Mouse (Mus musculus) lung, embryonic 16.5 days (tissue): Measurements from ENCODE around the gene Vmn1r202. TPM values are rescaled to one million over a fixed set of nuclear protein-coding genes. Genes with fewer than 3 reads are reported as not detected.
"Not testable (repeated sequence)": the region's sequence is repeated elsewhere in the genome, so short reads cannot be mapped to it uniquely, and the experiment has no call there.

Experiments used
- ATAC-seq: fragments of 200-750 bp; cut with Nextera tagmentation; 2 replicates; pipeline ENCODE4 v1.8.0; 2017; ENCODE audit warnings: low read depth, mild to moderate bottlenecking, moderate library complexity
- H3K27ac ChIP-seq: fragments of 300-500 bp; sonication (generic); 2 replicates; pipeline ENCODE4 v1.5.1; 2014; ENCODE audit warnings: mild to moderate bottlenecking, control low read depth, low read length
- H3K27me3 ChIP-seq: fragments of 300-500 bp; sonication (generic); 2 replicates; pipeline ENCODE4 v1.6.1; 2014; ENCODE audit warnings: low read depth, low read length, mixed read lengths; ENCODE audit not compliant: control insufficient read depth, insufficient read depth
- H3K36me3 ChIP-seq: fragments of 300-500 bp; sonication (generic); 2 replicates; pipeline ENCODE4 v1.6.1; 2014; ENCODE audit warnings: low read length; ENCODE audit not compliant: control insufficient read depth, insufficient read depth
- H3K4me1 ChIP-seq: fragments of 300-500 bp; sonication (generic); replicated peaks from 2 replicates; pipeline ENCODE4 v1.6.1; 2014; ENCODE audit warnings: low read length, mixed read lengths; ENCODE audit not compliant: control insufficient read depth, insufficient read depth
- H3K4me2 ChIP-seq: fragments of 300-500 bp; sonication (generic); 2 replicates; pipeline ENCODE4 v1.6.1; 2014; ENCODE audit warnings: low read depth, low read length, control low read depth
- H3K4me3 ChIP-seq: fragments of 300-500 bp; sonication (generic); 2 replicates; pipeline ENCODE4 v1.5.1; 2014; ENCODE audit warnings: mild to moderate bottlenecking, low read length, control low read depth
- H3K9ac ChIP-seq: fragments of 300-500 bp; sonication (generic); 2 replicates; pipeline ENCODE4 v1.6.1; 2014; ENCODE audit warnings: low read length, control low read depth
- H3K9me3 ChIP-seq: fragments of 300-500 bp; sonication (generic); 2 replicates; pipeline ENCODE4 v1.6.1; 2016; ENCODE audit warnings: low read length; ENCODE audit not compliant: control insufficient read depth
- WGBS: fragments of 180-500 bp; shearing (Covaris S2); extraction: QIAGEN DNeasy Blood & Tissue Kit; methylation state at CpG from one replicate; pipeline ENCODE4 v1.1.7; 2014; 5-methylcytosine and 5-hydroxymethylcytosine counted together
- polyA plus RNA-seq: library from polyadenylated mRNA; unstranded; fragments of >200 nt; fragmentation: Nextera tagmentation; extraction: Ambion mirVana; gene quantifications from 2 replicates; pipeline ENCODE4 v1.2.1, GENCODE M21; 2015

Vmn1r202 gene
- not detected in 2 replicates for polyA plus RNA-seq

DNA sequence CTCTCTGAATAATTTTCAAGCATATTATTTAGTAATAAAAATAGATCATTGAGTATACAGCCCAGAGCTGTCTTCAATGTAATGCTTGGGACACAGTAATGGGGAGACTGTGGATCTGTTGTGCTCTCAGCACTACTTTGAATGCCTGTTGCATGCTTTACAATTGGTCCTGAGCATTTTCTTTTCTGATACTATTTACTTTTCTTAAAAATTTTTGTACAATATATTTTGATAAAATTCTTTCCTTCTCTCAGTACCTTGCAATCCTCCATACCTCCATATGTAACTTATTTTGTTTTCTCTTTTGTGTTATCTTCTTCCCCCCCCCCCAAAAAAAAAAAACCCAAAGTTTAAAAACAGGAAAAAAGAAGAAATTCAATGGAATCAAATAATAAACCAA, at the start of gene Vmn1r202:
TSS of gene Vmn1r202 (minus strand) at position 101 of the 400 bp plus-strand sequence.
- Histone ChIP-seq H3K27me3 (no peaks in the 10 kb centered on the region), H3K9me3 (no peaks in the 10 kb centered on the region), H3K4me3 (no peak within 1 kb of the TSS), H3K4me2 (no peak within 1 kb of the TSS), H3K27ac (no peak within 1 kb of the TSS), H3K4me1 (no peaks in the 10 kb centered on the region), H3K36me3 (no peaks in the 10 kb centered on the region), H3K9ac (no peak within 1 kb of the TSS)
- ATAC-seq, result no peak

DNA sequence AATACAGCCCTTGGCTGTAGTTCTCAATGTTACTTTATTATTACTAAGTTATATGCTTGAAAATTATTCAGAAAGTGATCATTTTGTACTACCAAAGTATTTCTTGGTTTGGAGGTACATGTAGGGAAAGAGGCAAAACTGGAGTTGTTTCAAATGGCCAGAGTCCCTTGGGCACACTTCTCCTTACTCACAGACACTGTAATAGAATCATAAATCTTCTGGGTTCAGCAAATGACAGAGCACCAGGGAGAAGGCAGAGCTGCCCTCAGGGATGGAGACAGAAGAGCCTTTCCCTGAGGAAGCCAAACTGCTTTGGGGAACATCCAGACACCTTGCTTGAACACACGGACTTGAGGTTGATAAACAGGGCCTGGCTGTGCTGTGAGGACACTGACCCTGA, 47.7 kb upstream of the Vmn1r202 start, which contains the start of gene Vmn1r204:
TSS of gene Vmn1r204 (plus strand) at position 301 of the 400 bp plus-strand sequence.
- not testable (repeated sequence) for H3K27ac ChIP-seq, H3K4me3 ChIP-seq, H3K9ac ChIP-seq, H3K9me3 ChIP-seq, ATAC-seq, H3K36me3 ChIP-seq, H3K4me2 ChIP-seq, H3K4me1 ChIP-seq, H3K27me3 ChIP-seq
- WGBS, result 40% methylated on average over 1 of the region's 1 CpGs

DNA sequence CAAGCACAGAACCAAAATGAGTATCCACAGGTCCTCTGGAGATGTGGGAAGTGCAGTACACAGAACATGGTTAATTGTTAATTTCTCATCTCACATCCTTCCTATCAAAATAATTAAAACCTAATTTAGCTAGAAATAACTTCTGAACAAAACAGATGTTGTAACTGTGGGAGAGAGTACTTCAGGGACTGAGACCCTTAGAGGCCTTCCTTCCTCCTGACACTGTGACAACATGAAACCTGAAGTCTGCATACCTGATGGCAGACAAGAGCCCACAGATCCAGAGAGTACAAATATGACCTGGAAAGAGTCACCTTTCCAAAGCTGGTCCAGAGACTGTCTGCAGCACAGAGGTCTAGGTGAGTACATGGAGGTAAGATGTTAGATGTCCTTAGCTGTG, 12.6 kb upstream of the Vmn1r202 start, which contains the start of gene Vmn1r203:
TSS of gene Vmn1r203 (plus strand) at position 301 of the 400 bp plus-strand sequence.
- no peak for ATAC-seq
- H3K36me3 ChIP-seq, result no peaks in the 10 kb centered on the region
- no peaks in the 10 kb centered on the region for H3K27me3 ChIP-seq
- H3K9ac ChIP-seq, result no peak within 1 kb of the TSS
- H3K4me1 ChIP-seq, result no peaks in the 10 kb centered on the region
- no peaks in the 10 kb centered on the region for H3K9me3 ChIP-seq
- no peak within 1 kb of the TSS for H3K27ac ChIP-seq
- no peak within 1 kb of the TSS for H3K4me2 ChIP-seq
- H3K4me3 ChIP-seq, result no peak within 1 kb of the TSS

DNA sequence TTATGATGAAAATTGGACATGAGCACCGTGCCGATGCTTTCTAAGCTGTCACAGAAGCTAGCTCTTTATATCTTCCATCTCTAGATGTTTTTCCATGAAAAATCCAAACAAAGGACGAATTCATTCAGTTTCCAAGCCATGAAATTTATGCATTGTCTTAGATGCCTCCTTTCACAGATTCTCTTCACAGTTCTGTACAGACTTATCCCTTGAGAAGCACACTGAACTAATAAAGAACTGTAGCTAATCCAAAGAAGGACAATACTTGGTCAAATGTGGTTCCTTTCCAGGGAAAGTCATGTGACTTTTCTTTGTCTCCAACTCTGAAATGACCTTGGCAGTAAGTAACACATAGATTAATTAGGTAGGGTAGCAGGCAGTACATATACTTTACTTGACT, 2.8 kb downstream of the Vmn1r202 start:
- Histone ChIP-seq H3K9ac (no peak overlapping the region), H3K4me2 (no peak overlapping the region), H3K4me1 (no peaks in the 10 kb centered on the region), H3K27me3 (no peaks in the 10 kb centered on the region), H3K9me3 (no peaks in the 10 kb centered on the region), H3K27ac (no peak overlapping the region), H3K36me3 (no peaks in the 10 kb centered on the region), H3K4me3 (no peak overlapping the region)
- WGBS, result 70% methylated on average over 3 of the region's 3 CpGs
- no peak for ATAC-seq

DNA sequence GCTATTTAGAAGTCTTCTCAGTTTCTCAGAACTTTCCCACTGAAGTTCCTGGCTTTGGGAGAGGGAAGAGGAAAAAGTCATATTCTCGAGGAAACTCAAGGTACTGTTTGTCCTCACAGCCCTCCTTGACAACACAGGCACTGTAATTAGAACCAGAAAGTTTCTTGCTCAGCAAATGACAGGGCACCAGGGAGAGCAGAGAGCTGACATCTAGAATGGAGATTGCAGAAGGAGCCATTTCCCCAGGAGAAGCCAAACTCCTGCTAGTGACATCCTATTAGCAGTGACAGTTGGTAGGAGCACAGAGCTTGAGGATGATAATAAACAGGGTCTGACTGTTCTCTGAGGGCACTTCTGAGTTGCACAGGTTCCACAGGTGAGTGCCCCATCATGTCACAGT, 33.6 kb downstream of the Vmn1r202 start, which contains the start of gene Vmn1r201:
TSS of gene Vmn1r201 (plus strand) at position 301 of the 400 bp plus-strand sequence.
- H3K4me1 ChIP-seq, result no peaks in the 10 kb centered on the region
- no peak for ATAC-seq
- H3K4me3 ChIP-seq, result no peak within 1 kb of the TSS
- H3K27ac ChIP-seq, result no peak within 1 kb of the TSS
- no peaks in the 10 kb centered on the region for H3K36me3 ChIP-seq
- H3K4me2 ChIP-seq, result no peak within 1 kb of the TSS
- H3K9ac ChIP-seq, result no peak within 1 kb of the TSS
- no peaks in the 10 kb centered on the region for H3K9me3 ChIP-seq
- H3K27me3 ChIP-seq, result no peaks in the 10 kb centered on the region
- 55% methylated on average over 1 of the region's 1 CpGs for WGBS

DNA sequence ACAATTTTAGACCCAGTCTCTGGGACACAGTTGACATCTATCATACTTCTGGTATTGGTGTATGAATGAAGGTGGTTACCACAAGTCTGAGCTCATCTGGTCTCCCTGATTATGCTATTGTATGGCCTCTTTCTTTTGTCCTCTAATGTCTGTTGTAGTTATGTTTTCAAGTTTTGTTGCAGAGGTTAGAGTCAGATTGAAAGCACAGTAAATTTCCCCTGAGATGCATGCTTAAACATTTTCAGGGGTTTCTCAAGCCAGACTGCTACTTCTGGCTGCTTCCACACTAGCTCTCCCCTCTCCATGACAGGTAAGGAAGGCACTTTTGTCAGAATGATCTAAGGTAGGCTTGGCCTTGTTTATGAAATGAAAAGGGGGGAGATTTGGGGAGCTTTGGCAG, 50.0 kb downstream of the Vmn1r202 start:
- ATAC-seq, result no peak

More for the DNA sequence above, 50.0 kb downstream of the Vmn1r202 start:
- no peaks in the 10 kb centered on the region for H3K36me3 ChIP-seq
- no peak overlapping the region for H3K4me2 ChIP-seq
- no peak overlapping the region for H3K4me3 ChIP-seq
- H3K9me3 ChIP-seq, result no peaks in the 10 kb centered on the region
- no peaks in the 10 kb centered on the region for H3K27me3 ChIP-seq
- no peak overlapping the region for H3K27ac ChIP-seq
- H3K4me1 ChIP-seq, result no peaks in the 10 kb centered on the region
- no peak overlapping the region for H3K9ac ChIP-seq

Other genes starting within 250 kb of the Vmn1r202 start
- not detected in 2 replicates for gene Vmn1r195, start 234.9 kb downstream of the Vmn1r202 start, polyA plus RNA-seq
- gene Vmn1r196, start 215.5 kb downstream of the Vmn1r202 start, polyA plus RNA-seq, result not detected in 2 replicates
- not detected in 2 replicates for gene Vmn1r197, start 180.8 kb downstream of the Vmn1r202 start, polyA plus RNA-seq
- not detected in 2 replicates for gene Vmn1r198, start 155.0 kb downstream of the Vmn1r202 start, polyA plus RNA-seq
- gene Vmn1r199, start 125.6 kb downstream of the Vmn1r202 start, polyA plus RNA-seq, result not detected in 2 replicates
- not detected in 2 replicates for gene Vmn1r200, start 115.0 kb downstream of the Vmn1r202 start, polyA plus RNA-seq
- gene Vmn1r201, start 33.5 kb downstream of the Vmn1r202 start, polyA plus RNA-seq, result not detected in 2 replicates
- not detected in 2 replicates for gene Vmn1r203, start 12.7 kb upstream of the Vmn1r202 start, polyA plus RNA-seq
- gene Vmn1r204, start 47.8 kb upstream of the Vmn1r202 start, polyA plus RNA-seq, result not detected in 2 replicates
- gene Vmn1r205, start 87.6 kb upstream of the Vmn1r202 start, polyA plus RNA-seq, result not detected in 2 replicates
- not detected in 2 replicates for gene Vmn1r206, start 118.9 kb upstream of the Vmn1r202 start, polyA plus RNA-seq
- not detected in 2 replicates for gene Vmn1r207-ps, start 224.2 kb upstream of the Vmn1r202 start, polyA plus RNA-seq